Comparison of ENCODE assay signal across 15 mouse cellular contexts in the genomic region with DNA sequence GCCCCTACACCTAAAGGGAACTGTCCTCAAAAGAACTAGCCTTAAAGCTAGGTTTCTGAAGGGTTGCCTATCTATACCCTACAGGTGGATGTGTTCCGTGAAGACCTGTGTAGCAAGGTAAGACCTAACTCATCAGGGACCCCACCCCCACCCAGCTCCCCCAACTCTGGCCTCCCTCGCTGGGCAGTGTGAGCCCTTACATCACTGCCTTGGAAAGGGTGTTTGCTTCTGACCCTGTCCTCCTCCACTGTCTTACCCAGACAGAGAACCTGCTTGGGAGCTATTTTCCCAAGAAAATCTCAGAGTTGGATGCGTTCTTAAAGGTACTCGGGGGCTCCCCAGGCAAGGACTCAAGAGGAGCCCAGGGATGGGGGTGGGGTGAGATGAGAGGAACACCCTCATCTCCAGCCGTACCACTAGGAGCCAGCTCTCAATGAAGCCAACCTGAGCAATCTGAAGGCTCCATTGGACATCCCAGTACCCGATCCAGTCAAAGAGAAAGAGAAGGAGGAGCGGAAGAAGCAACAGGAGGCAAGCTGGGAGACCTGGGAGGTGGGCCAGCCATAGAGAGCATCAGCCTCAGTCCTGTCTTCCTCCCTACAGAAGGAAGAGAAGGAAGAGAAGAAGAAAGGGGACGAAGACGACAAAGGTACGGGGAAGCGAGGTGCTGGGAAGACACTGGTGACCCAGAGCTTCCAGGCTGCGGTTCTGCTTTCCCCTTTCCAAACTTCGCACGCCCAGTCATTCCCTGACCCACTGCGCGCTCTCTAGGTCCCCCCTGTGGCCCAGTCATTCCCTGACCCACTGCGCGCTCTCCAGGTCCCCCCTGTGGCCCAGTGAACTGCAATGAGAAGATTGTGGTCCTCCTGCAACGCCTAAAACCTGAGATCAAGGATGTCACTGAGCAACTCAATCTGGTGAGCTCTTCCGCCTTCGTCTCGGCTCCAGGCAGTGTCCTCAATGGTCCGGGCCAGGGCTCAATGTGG. TPM values are rescaled to one million over a fixed set of nuclear protein-coding genes. Genes with fewer than 3 reads are reported as not detected.
DNase-seq lines count a peak whose midpoint lies in the region; ATAC-seq and TF ChIP-seq lines count a peak whose summit lies in the region.
"Had no signal": no experiment of that assay in that cellular context is flagged by ENCODE, and none has a peak within 500 bp of the region (broad histone marks: within the 10 kb centered on the region; RNA-seq: fewer than 3 reads in every experiment).

No protein-coding gene starts in this region.

- H3K4me2 ChIP-seq in heart, embryonic 16.5 days (ENCODE audit: low read depth, low read length), result 0 out of 2 replicates have a peak overlapping the region, but pooled peaks have one; percentile 65
- H3K4me2 ChIP-seq in neural tube, embryonic 13.5 days, result 0 out of 2 replicates have a peak overlapping the region, but pooled peaks have one; percentile 82

- no peaks in the 10 kb centered on the region for H3K27me3 ChIP-seq in cerebellum, adult 2 months (ENCODE audit: control insufficient read depth, insufficient read depth, low read length)
- H3K27me3 ChIP-seq in heart, embryonic 16.5 days (ENCODE audit: control insufficient read depth, insufficient read depth, low read length), result no peaks in the 10 kb centered on the region
- H3K27me3 ChIP-seq in neural tube, embryonic 13.5 days, result no peaks in the 10 kb centered on the region
- H3K27me3 ChIP-seq: limb, embryonic 15.5 days had no signal

- peaks cover 14% of the 10 kb centered on the region for H3K36me3 ChIP-seq in heart, embryonic 16.5 days (ENCODE audit: control insufficient read depth, insufficient read depth)
- peaks cover 25% of the 10 kb centered on the region for H3K36me3 ChIP-seq in neural tube, embryonic 13.5 days

- 86% methylated on average over 23 of the region's 23 CpGs for WGBS in cerebellum, adult 2 months
- WGBS in heart, embryonic 16.5 days, result 83% methylated on average over 23 of the region's 23 CpGs
- 89% methylated on average over 23 of the region's 23 CpGs for WGBS in neural tube, embryonic 13.5 days

- H3K9me3 ChIP-seq in heart, embryonic 16.5 days (replicated peaks; ENCODE audit: control insufficient read depth, low read length), result no peaks in the 10 kb centered on the region
- no peaks in the 10 kb centered on the region for H3K9me3 ChIP-seq in neural tube, embryonic 13.5 days
- H3K9me3 ChIP-seq: limb, embryonic 15.5 days had no signal

- H3K27ac ChIP-seq in cerebellum, adult 2 months (ENCODE audit: insufficient read depth, low read length), result no peak overlapping the region
- H3K27ac ChIP-seq in heart, embryonic 16.5 days (ENCODE audit: low read length), result no peak overlapping the region
- H3K27ac ChIP-seq in neural tube, embryonic 13.5 days (replicated peaks), result no peak overlapping the region

- H3K9ac ChIP-seq in heart, embryonic 16.5 days (ENCODE audit: low read length), result no peak overlapping the region
- no peak overlapping the region for H3K9ac ChIP-seq in neural tube, embryonic 13.5 days

- DNase-seq in cerebellum, adult 11-12 months, result peak; percentile 25
- no peak for DNase-seq in cerebellum, adult 2 months
- DNase-seq in heart, postnatal 36 days, result no peak
- DNase-seq in neural tube, embryonic 10.5 days (ENCODE audit: extremely low spot score, low spot score), result no peak
- no peak for DNase-seq in thymus, postnatal 4 days
- DNase-seq in frontal cortex, postnatal 14 days (ENCODE audit: low spot score in 2 of 2), result no peak
- DNase-seq: cerebellum, adult 18-20 months; gastrocnemius, postnatal 10 days; kidney, adult 11 months had no signal

- intact Hi-C loops in heart, postnatal 36 days (cut with DNase I), result no loop called here

- no peak for TF ChIP-seq POLR2A in cerebellum, adult 2 months (IDR thresholded peaks at IDR 0.05; ENCODE audit: borderline replicate concordance, insufficient read depth, low read length)

- no peak for TF ChIP-seq CTCF in cerebellum, adult 2 months (IDR thresholded peaks at IDR 0.05; ENCODE audit: borderline replicate concordance, insufficient read depth, low read depth, low read length)

- no peaks in the 10 kb centered on the region for H3K4me1 ChIP-seq in cerebellum, adult 2 months (ENCODE audit: control insufficient read depth, insufficient read depth, low read length)
- peaks cover 18% of the 10 kb centered on the region for H3K4me1 ChIP-seq in heart, embryonic 16.5 days (ENCODE audit: control insufficient read depth, insufficient read depth, low read length)
- H3K4me1 ChIP-seq in neural tube, embryonic 13.5 days (replicated peaks), result peaks cover 26% of the 10 kb centered on the region

- H3K4me3 ChIP-seq in cerebellum, adult 2 months (replicated peaks; ENCODE audit: insufficient read depth, low read depth, low read length), result no peak overlapping the region
- no peak overlapping the region for H3K4me3 ChIP-seq in heart, embryonic 16.5 days (ENCODE audit: low read length)
- H3K4me3 ChIP-seq in neural tube, embryonic 13.5 days, result no peak overlapping the region
- H3K4me3 ChIP-seq: left cerebral cortex, adult 2 months had no signal

- no peak for ATAC-seq in heart, embryonic 16.5 days (replicated peaks; ENCODE audit: extremely low read depth, insufficient read depth, low FRiP score)
- ATAC-seq in neural tube, embryonic 13.5 days (ENCODE audit: low read depth), result no peak

RNA-seq across cellular contexts. Expression of gene Psme1, which starts 1.9 kb away (rescaled TPM):
- polyA plus RNA-seq in cerebellum, adult 2 months (2012; rRNA removed), result 38.4 and 40.7 TPM in 2 replicates
- polyA plus RNA-seq in heart, embryonic 16.5 days (2015; fragmentation: Nextera tagmentation; extraction: Ambion mirVana), result 223 and 227 TPM in 2 replicates
- 100 to 1,000 TPM; 250 to 298 TPM for total RNA-seq in heart, postnatal 36 days (2021)
- 167 and 179 TPM in 2 replicates for polyA plus RNA-seq in neural tube, embryonic 13.5 days (2015; fragmentation: Nextera tagmentation; extraction: Ambion mirVana)

RNA-seq across cellular contexts. Expression of gene Fitm1, which starts 4.4 kb away (rescaled TPM):
- not detected in 2 replicates for polyA plus RNA-seq in cerebellum, adult 2 months (2012; rRNA removed)
- 79.4 and 85.6 TPM in 2 replicates for polyA plus RNA-seq in heart, embryonic 16.5 days (2015; fragmentation: Nextera tagmentation; extraction: Ambion mirVana)
- 100 to 1,000 TPM; 188 to 200 TPM for total RNA-seq in heart, postnatal 36 days (2021)
- 1.0 and 3.2 TPM in 2 replicates for polyA plus RNA-seq in neural tube, embryonic 13.5 days (2015; fragmentation: Nextera tagmentation; extraction: Ambion mirVana)
- total RNA-seq: hematopoietic stem cell, adult 5-6 weeks; left cerebral cortex, adult 2 months had no signal
- polyA plus RNA-seq: macrophage had no signal

RNA-seq across cellular contexts. Expression of gene Emc9, which starts 5.3 kb away (rescaled TPM):
- 90.9 and 92.8 TPM in 2 replicates for polyA plus RNA-seq in cerebellum, adult 2 months (2012; rRNA removed)
- polyA plus RNA-seq in heart, embryonic 16.5 days (2015; fragmentation: Nextera tagmentation; extraction: Ambion mirVana), result 24.0 and 26.5 TPM in 2 replicates
- 10 to 100 TPM; 59.7 to 63.2 TPM for total RNA-seq in heart, postnatal 36 days (2021)
- polyA plus RNA-seq in neural tube, embryonic 13.5 days (2015; fragmentation: Nextera tagmentation; extraction: Ambion mirVana), result 20.4 and 24.5 TPM in 2 replicates

RNA-seq across cellular contexts. Expression of gene Psme2, which starts 11.1 kb away (rescaled TPM):
- polyA plus RNA-seq in cerebellum, adult 2 months (2012; rRNA removed), result 43.1 and 46.8 TPM in 2 replicates
- polyA plus RNA-seq in heart, embryonic 16.5 days (2015; fragmentation: Nextera tagmentation; extraction: Ambion mirVana), result 207 TPM in 2 replicates
- 100 to 1,000 TPM; 103 to 107 TPM for total RNA-seq in heart, postnatal 36 days (2021)
- polyA plus RNA-seq in neural tube, embryonic 13.5 days (2015; fragmentation: Nextera tagmentation; extraction: Ambion mirVana), result 178 and 199 TPM in 2 replicates

RNA-seq across cellular contexts. Expression of gene Rnf31, which starts 11.7 kb away (rescaled TPM):
- polyA plus RNA-seq in cerebellum, adult 2 months (2012; rRNA removed), result 31.1 and 32.9 TPM in 2 replicates
- polyA plus RNA-seq in heart, embryonic 16.5 days (2015; fragmentation: Nextera tagmentation; extraction: Ambion mirVana), result 15.7 and 18.6 TPM in 2 replicates
- total RNA-seq in heart, postnatal 36 days (2021), result 10 to 100 TPM; 29.1 to 35.0 TPM
- 21.7 and 27.5 TPM in 2 replicates for polyA plus RNA-seq in neural tube, embryonic 13.5 days (2015; fragmentation: Nextera tagmentation; extraction: Ambion mirVana)

Comparison
In these comparisons a context has a peak if more than half of its experiments do, and no peak if none do; other contexts are left out.
1. RNA of gene Fitm1, which starts 4.4 kb away (polyA plus RNA-seq): 79.4 to 85.6 TPM in heart, embryonic 16.5 days; 1.0 to 3.2 TPM in neural tube, embryonic 13.5 days and not detected in cerebellum, adult 2 months; every median in the first group is over 10 times any median in the second.